Mouse (Mus musculus): ENCODE measurements around the gene Prune1. TPM values are rescaled to one million over a fixed set of nuclear protein-coding genes. Genes with fewer than 3 reads are reported as not detected.

The Prune1 gene
- polyA plus RNA-seq, 2 experiments: 6.8 to 8.0 TPM

GRCm38 (mm10) chr3:95228148-95228893 is 53.6 kb downstream of the Prune1 start, which contains the start of gene Cdc42se1:
TSS of gene Cdc42se1 (plus strand) at chr3:95228732.
- DNase-seq (ENCODE audit: low read depth in 3 of 3, low spot score in 3 of 3) (peak; percentile 74 to 76 (median 76)), ATAC-seq (ENCODE audit: insufficient read depth) (peak; percentile 91)
- under 1% methylated on average over 64 of the region's 64 CpGs for WGBS (ENCODE audit: insufficient replicate concordance)
- peak within 1 kb of the TSS; percentile 76 for H3K27ac ChIP-seq
- H3K9me3 ChIP-seq (ENCODE audit: control insufficient read depth, low read length): no peaks in the 10 kb centered on the region
- no peaks in the 10 kb centered on the region for H3K27me3 ChIP-seq (ENCODE audit: control insufficient read depth, insufficient read depth, low read length)
- H3K4me2 ChIP-seq (ENCODE audit: low read depth): peak within 1 kb of the TSS; percentile 95
- TF ChIP-seq EP300 (IDR thresholded peaks at IDR 0.05; ENCODE audit: low read depth) (no peak), CTCF (IDR thresholded peaks at IDR 0.05; ENCODE audit: low read depth) (no peak; the same call in 1 of the 2 replicates)
- peak within 1 kb of the TSS; percentile 88 for H3K9ac ChIP-seq (replicated peaks)
- peaks cover 22 to 26% of the 10 kb centered on the region in 2 experiments for H3K4me1 ChIP-seq (replicated peaks; ENCODE audit: control insufficient read depth in 2 of 2, insufficient read depth in 2 of 2, low read length in 1 of 2)
- peaks cover 15% of the 10 kb centered on the region for H3K36me3 ChIP-seq (replicated peaks; ENCODE audit: control insufficient read depth, insufficient read depth, low read depth)
- peak within 1 kb of the TSS; percentile 79 to 88 for H3K4me3 ChIP-seq (ENCODE audit: insufficient read depth in 1 of 2, low read depth in 2 of 2, low read length in 2 of 2)

- H3K9ac ChIP-seq (replicated peaks): no peak overlapping the region
- ATAC-seq (ENCODE audit: insufficient read depth) (no peak), DNase-seq (ENCODE audit: low read depth in 3 of 3, low spot score in 3 of 3) (no peak)
- H3K36me3 ChIP-seq (replicated peaks; ENCODE audit: control insufficient read depth, insufficient read depth, low read depth): peaks cover 4% of the 10 kb centered on the region
- no peak for TF ChIP-seq EP300 (IDR thresholded peaks at IDR 0.05; ENCODE audit: low read depth)
- no peak for TF ChIP-seq CTCF (IDR thresholded peaks at IDR 0.05; ENCODE audit: low read depth)
- H3K27ac ChIP-seq: no peak overlapping the region
- H3K9me3 ChIP-seq (ENCODE audit: control insufficient read depth, low read length): no peaks in the 10 kb centered on the region
- H3K4me3 ChIP-seq (ENCODE audit: insufficient read depth in 1 of 2, low read depth in 2 of 2, low read length in 2 of 2): peak overlapping the region in 1 of 2 experiments; percentile 79; a peak in 2 of 4 replicates
- 46% methylated on average over 1 of the region's 1 CpGs for WGBS (ENCODE audit: insufficient replicate concordance)
- peak overlapping the region; percentile 95 for H3K4me2 ChIP-seq (ENCODE audit: low read depth)
- peaks cover 18 to 23% of the 10 kb centered on the region in 2 experiments for H3K4me1 ChIP-seq (replicated peaks; ENCODE audit: control insufficient read depth in 2 of 2, insufficient read depth in 2 of 2, low read length in 1 of 2)
- H3K27me3 ChIP-seq (ENCODE audit: control insufficient read depth, insufficient read depth, low read length): no peaks in the 10 kb centered on the region
These were observed 54.7 kb downstream of the Prune1 start for GRCm38 (mm10) chr3:95227214-95227613.

- Histone ChIP-seq H3K36me3 (replicated peaks; ENCODE audit: control insufficient read depth, insufficient read depth, low read depth) (peaks cover 3% of the 10 kb centered on the region), H3K4me3 (ENCODE audit: insufficient read depth in 1 of 2, low read depth in 2 of 2, low read length in 2 of 2) (no peak overlapping the region), H3K27me3 (ENCODE audit: control insufficient read depth, insufficient read depth, low read length) (no peaks in the 10 kb centered on the region), H3K27ac (no peak overlapping the region), H3K4me2 (ENCODE audit: low read depth) (no peak overlapping the region), H3K9me3 (ENCODE audit: control insufficient read depth, low read length) (no peaks in the 10 kb centered on the region), H3K4me1 (replicated peaks; ENCODE audit: control insufficient read depth in 2 of 2, insufficient read depth in 2 of 2, low read length in 1 of 2) (no peaks in the 10 kb centered on the region; a peak in 1 of 4 replicates), H3K9ac (replicated peaks) (no peak overlapping the region)
- no peak for DNase-seq (ENCODE audit: low read depth in 3 of 3, low spot score in 3 of 3)
- TF ChIP-seq EP300 (IDR thresholded peaks at IDR 0.05; ENCODE audit: low read depth) (no peak), CTCF (IDR thresholded peaks at IDR 0.05; ENCODE audit: low read depth) (no peak)
- WGBS (ENCODE audit: insufficient replicate concordance): 69% methylated on average over 6 of the region's 6 CpGs
- no peak for ATAC-seq (ENCODE audit: insufficient read depth)
These were observed 57.6 kb downstream of the Prune1 start for GRCm38 (mm10) chr3:95224295-95224694.

- TF ChIP-seq CTCF (IDR thresholded peaks at IDR 0.05; ENCODE audit: low read depth) (no peak), EP300 (IDR thresholded peaks at IDR 0.05; ENCODE audit: low read depth) (no peak)
- DNase-seq (ENCODE audit: low read depth in 3 of 3, low spot score in 3 of 3): no peak
- H3K9me3 ChIP-seq (ENCODE audit: control insufficient read depth, low read length): no peaks in the 10 kb centered on the region
- WGBS (ENCODE audit: insufficient replicate concordance): 81% methylated on average over 2 of the region's 2 CpGs
- no peak overlapping the region for H3K27ac ChIP-seq
- no peak overlapping the region for H3K4me2 ChIP-seq (ENCODE audit: low read depth)
- peaks cover 3% of the 10 kb centered on the region for H3K36me3 ChIP-seq (replicated peaks; ENCODE audit: control insufficient read depth, insufficient read depth, low read depth)
- no peak overlapping the region for H3K4me3 ChIP-seq (ENCODE audit: insufficient read depth in 1 of 2, low read depth in 2 of 2, low read length in 2 of 2)
- no peaks in the 10 kb centered on the region for H3K27me3 ChIP-seq (ENCODE audit: control insufficient read depth, insufficient read depth, low read length)
- H3K9ac ChIP-seq (replicated peaks): no peak overlapping the region
- ATAC-seq (ENCODE audit: insufficient read depth): no peak
- peaks cover 6 to 7% of the 10 kb centered on the region in 2 experiments for H3K4me1 ChIP-seq (replicated peaks; ENCODE audit: control insufficient read depth in 2 of 2, insufficient read depth in 2 of 2, low read length in 1 of 2)
These were observed 58.8 kb downstream of the Prune1 start for GRCm38 (mm10) chr3:95223041-95223440.

- H3K4me1 ChIP-seq (replicated peaks; ENCODE audit: control insufficient read depth in 2 of 2, insufficient read depth in 2 of 2, low read length in 1 of 2): peaks cover 13 to 22% of the 10 kb centered on the region in 2 experiments
- H3K36me3 ChIP-seq (replicated peaks; ENCODE audit: control insufficient read depth, insufficient read depth, low read depth): peaks cover 18% of the 10 kb centered on the region
- 40% methylated on average over 6 of the region's 6 CpGs for WGBS (ENCODE audit: insufficient replicate concordance)
- peak overlapping the region; percentile 82 for H3K4me2 ChIP-seq (ENCODE audit: low read depth)
- H3K9me3 ChIP-seq (ENCODE audit: control insufficient read depth, low read length): no peaks in the 10 kb centered on the region
- peak overlapping the region; percentile 91 for H3K27ac ChIP-seq
- no peak for ATAC-seq (ENCODE audit: insufficient read depth)
- TF ChIP-seq CTCF (IDR thresholded peaks at IDR 0.05; ENCODE audit: low read depth) (no peak), EP300 (IDR thresholded peaks at IDR 0.05; ENCODE audit: low read depth) (no peak)
- no peak for DNase-seq (ENCODE audit: low read depth in 3 of 3, low spot score in 3 of 3)
- H3K27me3 ChIP-seq (ENCODE audit: control insufficient read depth, insufficient read depth, low read length): no peaks in the 10 kb centered on the region
- H3K4me3 ChIP-seq (ENCODE audit: insufficient read depth in 1 of 2, low read depth in 2 of 2, low read length in 2 of 2): peak overlapping the region; percentile 80 to 87
- peak overlapping the region; percentile 95 for H3K9ac ChIP-seq (replicated peaks)
These were observed 63.3 kb downstream of the Prune1 start for GRCm38 (mm10) chr3:95218466-95219137.
